Mouse (Mus musculus): Measurements from ENCODE around the gene Irf2bp1. TPM values are rescaled to one million over a fixed set of nuclear protein-coding genes. Genes with fewer than 3 reads are reported as not detected.

The Irf2bp1 gene
- total RNA-seq, 1 experiment from 2014 or later = 48.3 TPM

GRCm38 (mm10) chr7:19028067-19028466 lies 24.2 kb downstream of the Irf2bp1 start:
- DNase-seq = no peak

GRCm38 (mm10) chr7:19029084-19029653 lies 25.3 kb downstream of the Irf2bp1 start:
- peak; percentile 53 for DNase-seq

GRCm38 (mm10) chr7:19031641-19032040 lies 27.8 kb downstream of the Irf2bp1 start:
- DNase-seq = no peak

GRCm38 (mm10) chr7:19044616-19045015 lies 40.8 kb downstream of the Irf2bp1 start:
- DNase-seq = no peak

- DNase-seq = peak; percentile 73
Measured at GRCm38 (mm10) chr7:19046286-19047069, 42.6 kb downstream of the Irf2bp1 start.

GRCm38 (mm10) chr7:19048006-19048527 lies 44.2 kb downstream of the Irf2bp1 start:
- no peak for DNase-seq

GRCm38 (mm10) chr7:19049252-19049651 lies 45.4 kb downstream of the Irf2bp1 start:
- no peak for DNase-seq

- DNase-seq = no peak
Measured at GRCm38 (mm10) chr7:19050172-19050571, 46.3 kb downstream of the Irf2bp1 start.

- DNase-seq = no peak
Measured at GRCm38 (mm10) chr7:19051161-19051560, 47.3 kb downstream of the Irf2bp1 start.

GRCm38 (mm10) chr7:19052345-19053135 lies 48.7 kb downstream of the Irf2bp1 start:
- no peak for DNase-seq

- DNase-seq = no peak
Measured at GRCm38 (mm10) chr7:19053136-19053532, 49.3 kb downstream of the Irf2bp1 start.

GRCm38 (mm10) chr7:19054047-19054776 lies 50.4 kb downstream of the Irf2bp1 start, which contains the start of gene Rsph6a:
Rsph6a (plus strand) TSS chr7:19054690.
- no peak for DNase-seq

- DNase-seq = no peak
Measured at GRCm38 (mm10) chr7:19054777-19055076, 50.9 kb downstream of the Irf2bp1 start.

GRCm38 (mm10) chr7:19055108-19055507 lies 51.3 kb downstream of the Irf2bp1 start:
- DNase-seq = no peak

Other genes starting within 250 kb of the Irf2bp1 start
- not detected in 2 replicates for gene Psg19, start 205.5 kb upstream of the Irf2bp1 start, total RNA-seq (2021)
- gene Psg17, start 182.4 kb upstream of the Irf2bp1 start, total RNA-seq (2021) = not detected in 2 replicates
- 5.3 and 7.8 TPM in 2 replicates for gene Mill2, start 164.1 kb upstream of the Irf2bp1 start, total RNA-seq (2021)
- 1.9 and 2.0 TPM in 2 replicates for gene Pglyrp1, start 132.7 kb upstream of the Irf2bp1 start, total RNA-seq (2021)
- gene Ccdc61, start 93.6 kb upstream of the Irf2bp1 start, total RNA-seq (2021) = 16.5 and 20.8 TPM in 2 replicates
- 4.9 and 6.2 TPM in 2 replicates for gene Nova2, start 78.2 kb upstream of the Irf2bp1 start, total RNA-seq (2021)
- gene Nanos2, start 16.6 kb upstream of the Irf2bp1 start, total RNA-seq (2021) = not detected in 2 replicates
- 10.9 and 13.0 TPM in 2 replicates for gene Mypop, start 12.8 kb upstream of the Irf2bp1 start, total RNA-seq (2021)
- 0.76 TPM in 1 of 2 replicates, not detected in the other for gene Foxa3, start 19.5 kb downstream of the Irf2bp1 start, total RNA-seq (2021)
- gene Sympk, start 20.3 kb downstream of the Irf2bp1 start, total RNA-seq (2021) = 120 and 126 TPM in 2 replicates
- gene Rsph6a, start 50.6 kb downstream of the Irf2bp1 start, total RNA-seq (2021) = not detected in 2 replicates
- 53.1 and 64.1 TPM in 2 replicates for gene Dmwd, start 72.2 kb downstream of the Irf2bp1 start, total RNA-seq (2021)
- 106 and 114 TPM in 2 replicates for gene Dmpk, start 79.8 kb downstream of the Irf2bp1 start, total RNA-seq (2021)
- gene Six5, start 90.5 kb downstream of the Irf2bp1 start, total RNA-seq (2021) = 21.8 and 26.1 TPM in 2 replicates
- gene Gm4969, start 114.3 kb downstream of the Irf2bp1 start, total RNA-seq (2021) = 0.09 TPM in 1 of 2 replicates, not detected in the other
- gene Fbxo46, start 115.8 kb downstream of the Irf2bp1 start, total RNA-seq (2021) = 11.7 and 15.1 TPM in 2 replicates
- 15.4 and 20.3 TPM in 2 replicates for gene Qpctl, start 145.2 kb downstream of the Irf2bp1 start, total RNA-seq (2021)
- 90.5 and 99.0 TPM in 2 replicates for gene Snrpd2, start 145.7 kb downstream of the Irf2bp1 start, total RNA-seq (2021)
- gene Gipr, start 162.1 kb downstream of the Irf2bp1 start, total RNA-seq (2021) = 0.27 and 0.43 TPM in 2 replicates
- gene Eml2, start 172.4 kb downstream of the Irf2bp1 start, total RNA-seq (2021) = 36.3 and 66.2 TPM in 2 replicates
- 6.2 and 7.5 TPM in 2 replicates for gene Gpr4, start 208.5 kb downstream of the Irf2bp1 start, total RNA-seq (2021)
- gene Opa3, start 224.3 kb downstream of the Irf2bp1 start, total RNA-seq (2021) = 26.9 and 30.6 TPM in 2 replicates

Measured in adrenal gland, postnatal 25 days (tissue).